In the genomic region with DNA sequence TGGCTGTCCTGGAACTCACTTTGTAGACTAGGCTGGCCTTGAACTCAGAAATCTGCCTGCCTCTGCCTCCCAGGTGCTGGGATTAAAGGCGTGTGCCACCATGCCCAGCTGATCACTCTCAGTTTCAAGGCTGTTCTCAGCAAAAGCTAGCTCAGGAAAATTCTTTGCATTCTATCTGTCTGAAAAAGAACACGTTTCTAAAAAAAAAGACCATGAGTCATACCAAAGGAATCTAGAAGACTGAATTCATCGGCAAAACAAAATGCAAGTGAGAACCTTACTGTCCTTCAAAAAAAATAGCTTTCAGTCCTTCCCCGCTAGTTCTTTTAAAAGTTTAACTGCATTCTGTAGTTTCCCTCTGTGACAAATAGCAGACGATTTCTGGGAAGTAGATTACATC, we compare ENCODE assay signal across 20 mouse cellular contexts.
DNase-seq lines count a peak whose midpoint lies in the region; ATAC-seq and TF ChIP-seq lines count a peak whose summit lies in the region.
"Had no signal": no experiment of that assay in that cellular context is flagged by ENCODE, and none has a peak within 500 bp of the region (broad histone marks: within the 10 kb centered on the region; RNA-seq: fewer than 3 reads in every experiment).

No protein-coding gene starts in this region.

- ATAC-seq in frontal cortex, adult (ENCODE audit: low TSS enrichment), result peak; percentile 93
- no peak for ATAC-seq in lung, embryonic 14.5 days (ENCODE audit: insufficient read depth)
- ATAC-seq in activated CD4-positive, CD25-positive, alpha-beta regulatory T cell, adult 4 months, result no peak
- ATAC-seq: forebrain, embryonic 13.5 days; forebrain, postnatal 0 days; intestine, embryonic 15.5 days; Patski had no signal

- no peaks in the 10 kb centered on the region for H3K9me3 ChIP-seq in lung, embryonic 14.5 days (ENCODE audit: low read depth, low read length)
- H3K9me3 ChIP-seq: embryonic facial prominence, embryonic 13.5 days; forebrain, embryonic 13.5 days; heart, embryonic 12.5 days; hindbrain, embryonic 10.5 days; intestine, embryonic 15.5 days had no signal

- no peaks in the 10 kb centered on the region for H3K4me1 ChIP-seq in lung, embryonic 14.5 days (ENCODE audit: insufficient read depth)
- H3K4me1 ChIP-seq: embryonic facial prominence, embryonic 13.5 days; forebrain, embryonic 13.5 days; heart, embryonic 12.5 days; hindbrain, embryonic 10.5 days; intestine, embryonic 15.5 days had no signal

- no peaks in the 10 kb centered on the region for H3K27me3 ChIP-seq in lung, embryonic 14.5 days (ENCODE audit: insufficient read depth, low read length)
- H3K27me3 ChIP-seq: embryonic facial prominence, embryonic 13.5 days; forebrain, embryonic 13.5 days; heart, embryonic 12.5 days; intestine, embryonic 15.5 days had no signal

- TF ChIP-seq CTCF in lung, embryonic 14.5 days (IDR thresholded peaks at IDR 0.05; ENCODE audit: low read depth), result no peak

- no peak overlapping the region for H3K27ac ChIP-seq in lung, embryonic 14.5 days (ENCODE audit: low read depth)
- H3K27ac ChIP-seq: embryonic facial prominence, embryonic 13.5 days; forebrain, embryonic 13.5 days; hindbrain, embryonic 10.5 days; hindbrain, embryonic 14.5 days; intestine, embryonic 15.5 days had no signal

- H3K36me3 ChIP-seq in lung, embryonic 14.5 days (ENCODE audit: insufficient read depth), result no peaks in the 10 kb centered on the region
- H3K36me3 ChIP-seq: embryonic facial prominence, embryonic 13.5 days; heart, embryonic 12.5 days; hindbrain, embryonic 10.5 days; intestine, embryonic 15.5 days had no signal

- no peak overlapping the region for H3K4me3 ChIP-seq in lung, embryonic 14.5 days (ENCODE audit: low read depth, low read length)
- H3K4me3 ChIP-seq: embryonic facial prominence, embryonic 13.5 days; forebrain, embryonic 13.5 days; heart, embryonic 12.5 days; hindbrain, embryonic 10.5 days; intestine, embryonic 15.5 days had no signal

- 64% methylated on average over 5 of the region's 5 CpGs for WGBS in lung, embryonic 14.5 days

- H3K9ac ChIP-seq in lung, embryonic 14.5 days, result no peak overlapping the region
- H3K9ac ChIP-seq: embryonic facial prominence, embryonic 13.5 days; forebrain, embryonic 13.5 days; forebrain, postnatal 0 days; heart, embryonic 12.5 days; hindbrain, embryonic 14.5 days; intestine, embryonic 15.5 days had no signal

- DNase-seq in frontal cortex, postnatal 36 days (ENCODE audit: low spot score in 2 of 2), result no peak
- peak; percentile 3 for DNase-seq in lung, embryonic 14.5 days
- DNase-seq in lung, postnatal 36 days, result no peak
- peak; percentile 39 for DNase-seq in Muller cell, postnatal 12 days (ENCODE audit: inconsistent ontology term)
- DNase-seq in brain, adult 2 months (ENCODE audit: low read depth, low spot score), result peak; percentile 79
- no peak for DNase-seq in heart, adult 11 months
- DNase-seq: adrenal gland, postnatal 10 days; cerebellum, adult 11-12 months; cerebellum, adult 9-10 months; cerebellum, postnatal 25 days; forebrain, postnatal 0 days had no signal

- no peak overlapping the region for H3K4me2 ChIP-seq in lung, embryonic 14.5 days
- H3K4me2 ChIP-seq: embryonic facial prominence, embryonic 13.5 days; forebrain, embryonic 13.5 days; heart, embryonic 12.5 days; hindbrain, embryonic 14.5 days; intestine, embryonic 15.5 days had no signal

Comparison
In these comparisons a context has a peak if more than half of its experiments do, and no peak if none do; other contexts are left out.
1. DNase-seq: peak in lung, embryonic 14.5 days (single experiment), Muller cell, postnatal 12 days (single experiment) and brain, adult 2 months (single experiment); none in frontal cortex, postnatal 36 days (0 of 2), lung, postnatal 36 days (single experiment) and heart, adult 11 months (single experiment).